In the genomic region with DNA sequence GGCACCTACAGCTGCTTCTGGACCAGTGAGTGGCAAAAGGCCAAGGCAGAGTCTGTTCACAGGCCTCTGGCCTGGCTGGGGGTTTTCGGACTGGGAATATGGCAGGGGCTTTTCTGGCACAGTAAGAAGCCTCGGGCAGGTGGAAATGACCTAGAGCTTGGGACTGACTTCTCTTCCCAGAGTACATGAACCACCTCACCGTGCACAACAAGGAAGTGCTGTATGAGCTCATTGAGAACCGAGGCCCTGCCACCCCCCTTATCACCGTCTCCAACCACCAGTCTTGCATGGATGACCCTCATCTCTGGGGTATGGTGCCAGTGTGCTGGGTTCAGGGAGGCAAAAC, we compare ENCODE assay signal across 8 mouse cellular contexts. TPM values are rescaled to one million over a fixed set of nuclear protein-coding genes. Genes with fewer than 3 reads are reported as not detected.
A peak's percentile ranks its signal among the peaks of the same experiment; 100 is the strongest.
DNase-seq lines count a peak whose midpoint lies in the region; ATAC-seq and TF ChIP-seq lines count a peak whose summit lies in the region.

No protein-coding gene starts in this region.

- H3K79me2 ChIP-seq in MEL (ENCODE audit: control insufficient read depth, insufficient read depth, low read length, poor library complexity) (peaks cover 13% of the 10 kb centered on the region), macrophage (ENCODE audit: inconsistent target) (peaks cover 56% of the 10 kb centered on the region)

- H3K27ac ChIP-seq in heart, embryonic 15.5 days, result peak overlapping the region; percentile 92
- H3K27ac ChIP-seq in MEL (ENCODE audit: control insufficient read depth, low read depth, low read length) (peak overlapping the region; percentile 72), macrophage (peak overlapping the region; percentile 78)

- no peak for TF ChIP-seq RAD21 in MEL (IDR thresholded peaks at IDR 0.05; ENCODE audit: low read depth, low read length)

- ATAC-seq in heart, embryonic 15.5 days (replicated peaks; ENCODE audit: insufficient number of reproducible peaks, insufficient read depth, low FRiP score, low read depth), result no peak
- ATAC-seq in granulocyte monocyte progenitor cell, adult 5-6 weeks (replicated peaks; ENCODE audit: poor library complexity, severe bottlenecking), result 0 out of 2 replicates have a peak, but pooled peaks have one; percentile 5

- H3K36me3 ChIP-seq in heart, embryonic 15.5 days, result no peaks in the 10 kb centered on the region
- H3K36me3 ChIP-seq in MEL (ENCODE audit: control insufficient read depth in 1 of 2, insufficient read depth in 2 of 2, low read length in 2 of 2) (peaks cover 0 to 11% of the 10 kb centered on the region in 2 experiments; a peak in 3 of 4 replicates), macrophage (ENCODE audit: inconsistent target) (no peaks in the 10 kb centered on the region)

- H3K27me3 ChIP-seq in heart, embryonic 15.5 days, result no peaks in the 10 kb centered on the region
- no peaks in the 10 kb centered on the region for H3K27me3 ChIP-seq in MEL (ENCODE audit: control insufficient read depth in 1 of 2, insufficient read depth in 2 of 2, low read length in 2 of 2)

- 23% methylated on average over 5 of the region's 5 CpGs for WGBS in heart, embryonic 15.5 days
- WGBS in macrophage (ENCODE audit: missing documents), result 40% methylated on average over 5 of the region's 5 CpGs

- peak overlapping the region; percentile 78 for H3K4me2 ChIP-seq in heart, embryonic 15.5 days

- no peak for TF ChIP-seq CTCF in MEL (IDR thresholded peaks at IDR 0.05 in 2 of 3, conservative IDR thresholded peaks at IDR 0.05 in 1 of 3; ENCODE audit: control insufficient read depth in 1 of 3, insufficient read depth in 1 of 3, low read depth in 2 of 3, low read length in 3 of 3, poor library complexity in 1 of 3, severe bottlenecking in 1 of 3)

- peaks cover 8% of the 10 kb centered on the region for H3K4me1 ChIP-seq in heart, embryonic 15.5 days (replicated peaks)
- H3K4me1 ChIP-seq in MEL (ENCODE audit: control insufficient read depth in 1 of 2, insufficient read depth in 2 of 2, low read length in 2 of 2), result peaks cover 0 to 11% of the 10 kb centered on the region in 2 experiments; a peak in 2 of 4 replicates

- H3K4me3 ChIP-seq in heart, embryonic 15.5 days, result peak overlapping the region; percentile 64
- H3K4me3 ChIP-seq in MEL (ENCODE audit: control insufficient read depth in 1 of 2, insufficient read depth in 1 of 2, low read depth in 2 of 2, low read length in 2 of 2) (peak overlapping the region; percentile 72 to 76), macrophage (ENCODE audit: inconsistent target) (peak overlapping the region; percentile 58)

- no peak for DNase-seq in heart, postnatal 14 days
- peak; percentile 30 for DNase-seq in MEL (ENCODE audit: low read depth, low spot score)
- no peak for DNase-seq in Muller cell, postnatal 12 days (ENCODE audit: inconsistent ontology term)
- no peak for DNase-seq in layer of hippocampus, adult 9-10 months (ENCODE audit: low spot score)
- no peak for DNase-seq in cerebellum, adult 11 months

- no peaks in the 10 kb centered on the region for H3K9me3 ChIP-seq in heart, embryonic 15.5 days (replicated peaks)
- no peaks in the 10 kb centered on the region for H3K9me3 ChIP-seq in MEL (replicated peaks; ENCODE audit: insufficient read depth, low read length)

- no peak for TF ChIP-seq POLR2A in MEL (IDR thresholded peaks at IDR 0.05; ENCODE audit: control insufficient read depth in 1 of 2, insufficient read depth in 1 of 2, low read depth in 1 of 2, low read length in 2 of 2, poor library complexity in 1 of 2)

- H3K9ac ChIP-seq in heart, embryonic 15.5 days, result peak overlapping the region; percentile 67
- H3K9ac ChIP-seq in MEL (ENCODE audit: control insufficient read depth, low read depth, low read length, poor library complexity, severe bottlenecking), result peak overlapping the region; percentile 86

- intact Hi-C loops in heart, postnatal 14 days (cut with DNase I), result no loop called here

- TF ChIP-seq EP300 in MEL (IDR thresholded peaks at IDR 0.05; ENCODE audit: low read depth in 1 of 2, low read length in 2 of 2), result no peak

TF ChIP-seq in MEL, 35 proteins besides CTCF, POLR2A, EP300 and RAD21:
- TF ChIP-seq ETS1 (IDR thresholded peaks at IDR 0.05; ENCODE audit: low read depth, low read length) (no peak), TBP (IDR thresholded peaks at IDR 0.05; ENCODE audit: low read depth, low read length) (no peak), E2F4 (IDR thresholded peaks at IDR 0.05; ENCODE audit: borderline replicate concordance, low read depth, low read length) (no peak), ELF1 (IDR thresholded peaks at IDR 0.05; ENCODE audit: low read depth, low read length) (peak; percentile 23; the same call in 1 of the 2 replicates), CHD2 (IDR thresholded peaks at IDR 0.05; ENCODE audit: low read length) (no peak)
TF ChIP-seq in MEL: peak in this region for 1.

RNA-seq across cellular contexts. Expression of a gene that starts 0.9 kb away (rescaled TPM):
- polyA plus RNA-seq in heart, embryonic 15.5 days (2015; fragmentation: Nextera tagmentation; extraction: Ambion mirVana), result 14.3 and 17.2 TPM in 2 replicates
- total RNA-seq in heart, postnatal 14 days (2021), result 10 to 100 TPM; 13.2 to 13.3 TPM
- total RNA-seq in MEL (2012; rRNA removed), result 5.0 and 5.6 TPM in 2 replicates
- polyA plus RNA-seq in MEL (2012; ENCODE audit: insufficient read depth in 1 of 2, insufficient read length in 2 of 2, low read depth in 1 of 2, low replicate concordance in 2 of 2, missing spikeins in 1 of 2) (1 to 10 TPM in 1 of 2 experiments, not detected in 1; 9.5 TPM), macrophage (2018) (142 to 185 TPM (median 160 TPM) in 3 replicates)
- total RNA-seq in granulocyte monocyte progenitor cell, adult 5-6 weeks (2014; fragmentation: Nextera tagmentation), result 28.6 and 34.8 TPM in 2 replicates
- 5.0 and 9.1 TPM in 2 replicates for total RNA-seq in granulocyte monocyte progenitor cell, adult 5-6 weeks (2017)
- total RNA-seq in macrophage (2018; cell fraction: chromatin; rRNA removed), result 100 to 1,000 TPM in 22 of 26 experiments, 10 to 100 TPM in 4; 60.1 to 434 (median 170) TPM
- 100 to 1,000 TPM in 14 of 26 experiments, 10 to 100 TPM in 12; 66.9 to 209 (median 135) TPM for total RNA-seq in macrophage (2018; cell fraction: cytosol; rRNA removed)
- 100 to 1,000 TPM in 25 of 26 experiments, 10 to 100 TPM in 1; 63.1 to 361 (median 189) TPM for total RNA-seq in macrophage (2018; cell fraction: nucleus; rRNA removed)

RNA-seq across cellular contexts. Expression of a gene that starts 1.4 kb away (rescaled TPM):
- 70.3 and 76.6 TPM in 2 replicates for polyA plus RNA-seq in heart, embryonic 15.5 days (2015; fragmentation: Nextera tagmentation; extraction: Ambion mirVana)
- 10 to 100 TPM; 39.0 to 42.9 TPM for total RNA-seq in heart, postnatal 14 days (2021)
- 26.1 and 28.0 TPM in 2 replicates for total RNA-seq in MEL (2012; rRNA removed)
- polyA plus RNA-seq in MEL (2012; ENCODE audit: insufficient read depth in 1 of 2, insufficient read length in 2 of 2, low read depth in 1 of 2, low replicate concordance in 2 of 2, missing spikeins in 1 of 2), result 10 to 100 TPM in 1 of 2 experiments, not detected in 1; 34.1 TPM
- 29.2 and 47.6 TPM in 2 replicates for total RNA-seq in granulocyte monocyte progenitor cell, adult 5-6 weeks (2014; fragmentation: Nextera tagmentation)
- total RNA-seq in granulocyte monocyte progenitor cell, adult 5-6 weeks (2017), result 30.8 and 41.0 TPM in 2 replicates
- 100 to 1,000 TPM; 104 to 317 (median 236) TPM for total RNA-seq in macrophage (2018; cell fraction: chromatin; rRNA removed)
- total RNA-seq in macrophage (2018; cell fraction: cytosol; rRNA removed), result 10 to 100 TPM; 25.9 to 47.8 (median 34.0) TPM
- total RNA-seq in macrophage (2018; cell fraction: nucleus; rRNA removed), result 100 to 1,000 TPM in 17 of 26 experiments, 10 to 100 TPM in 9; 72.1 to 202 (median 116) TPM
- polyA plus RNA-seq in macrophage (2018), result 20.9 to 53.4 TPM (median 35.7 TPM) in 3 replicates

RNA-seq across cellular contexts. Expression of a gene that starts 12.5 kb away (rescaled TPM):
- polyA plus RNA-seq in heart, embryonic 15.5 days (2015; fragmentation: Nextera tagmentation; extraction: Ambion mirVana), result 413 and 447 TPM in 2 replicates
- total RNA-seq in heart, postnatal 14 days (2021), result 100 to 1,000 TPM; 153 to 191 TPM
- total RNA-seq in MEL (2012; rRNA removed), result 3,229 and 3,230 TPM in 2 replicates
- polyA plus RNA-seq in MEL (2012; ENCODE audit: insufficient read depth in 1 of 2, insufficient read length in 2 of 2, low read depth in 1 of 2, low replicate concordance in 2 of 2, missing spikeins in 1 of 2) (100 to 1,000 TPM in 1 of 2 experiments, not detected in 1; 232 TPM), macrophage (2018) (1,104 to 3,117 TPM (median 2,186 TPM) in 3 replicates)
- total RNA-seq in granulocyte monocyte progenitor cell, adult 5-6 weeks (2014; fragmentation: Nextera tagmentation), result 5,642 and 5,847 TPM in 2 replicates
- 1,448 and 1,548 TPM in 2 replicates for total RNA-seq in granulocyte monocyte progenitor cell, adult 5-6 weeks (2017)
- total RNA-seq in macrophage (2018; cell fraction: chromatin; rRNA removed), result 100 to 1,000 TPM; 240 to 849 (median 429) TPM
- total RNA-seq in macrophage (2018; cell fraction: cytosol; rRNA removed), result 1,000 to 10,000 TPM in 25 of 26 experiments, 100 to 1,000 TPM in 1; 953 to 2,648 (median 1,502) TPM
- total RNA-seq in macrophage (2018; cell fraction: nucleus; rRNA removed), result 100 to 1,000 TPM; 320 to 785 (median 447) TPM

RNA-seq across cellular contexts. Expression of a gene that starts 13.8 kb away (rescaled TPM):
- polyA plus RNA-seq in heart, embryonic 15.5 days (2015; fragmentation: Nextera tagmentation; extraction: Ambion mirVana), result 109 and 128 TPM in 2 replicates
- total RNA-seq in heart, postnatal 14 days (2021), result 100 to 1,000 TPM; 122 TPM
- total RNA-seq in MEL (2012; rRNA removed), result 31.7 and 41.6 TPM in 2 replicates
- polyA plus RNA-seq in MEL (2012; ENCODE audit: insufficient read depth in 1 of 2, insufficient read length in 2 of 2, low read depth in 1 of 2, low replicate concordance in 2 of 2, missing spikeins in 1 of 2) (100 to 1,000 TPM in 1 of 2 experiments, 10 to 100 TPM in 1; 75.5 to 355 TPM), macrophage (2018) (423 to 572 TPM (median 484 TPM) in 3 replicates)
- total RNA-seq in granulocyte monocyte progenitor cell, adult 5-6 weeks (2014; fragmentation: Nextera tagmentation), result 109 and 114 TPM in 2 replicates
- 127 and 132 TPM in 2 replicates for total RNA-seq in granulocyte monocyte progenitor cell, adult 5-6 weeks (2017)
- 100 to 1,000 TPM; 140 to 359 (median 189) TPM for total RNA-seq in macrophage (2018; cell fraction: chromatin; rRNA removed)
- total RNA-seq in macrophage (2018; cell fraction: cytosol; rRNA removed), result 100 to 1,000 TPM; 265 to 543 (median 382) TPM
- total RNA-seq in macrophage (2018; cell fraction: nucleus; rRNA removed), result 100 to 1,000 TPM; 169 to 893 (median 538) TPM

RNA-seq across cellular contexts. Expression of a gene that starts 21.7 kb away (rescaled TPM):
- polyA plus RNA-seq in heart, embryonic 15.5 days (2015; fragmentation: Nextera tagmentation; extraction: Ambion mirVana), result 134 and 163 TPM in 2 replicates
- total RNA-seq in heart, postnatal 14 days (2021), result 10 to 100 TPM; 77.6 to 90.8 TPM
- 5.2 and 6.4 TPM in 2 replicates for total RNA-seq in MEL (2012; rRNA removed)
- 10 to 100 TPM in 1 of 2 experiments, not detected in 1; 24.5 TPM for polyA plus RNA-seq in MEL (2012; ENCODE audit: insufficient read depth in 1 of 2, insufficient read length in 2 of 2, low read depth in 1 of 2, low replicate concordance in 2 of 2, missing spikeins in 1 of 2)
- total RNA-seq in granulocyte monocyte progenitor cell, adult 5-6 weeks (2014; fragmentation: Nextera tagmentation), result 70.7 and 101 TPM in 2 replicates
- 15.4 and 20.4 TPM in 2 replicates for total RNA-seq in granulocyte monocyte progenitor cell, adult 5-6 weeks (2017)
- total RNA-seq in macrophage (2018; cell fraction: chromatin; rRNA removed), result 100 to 1,000 TPM; 203 to 511 (median 413) TPM
- total RNA-seq in macrophage (2018; cell fraction: cytosol; rRNA removed), result 10 to 100 TPM; 33.9 to 70.2 (median 44.3) TPM
- 100 to 1,000 TPM; 189 to 669 (median 375) TPM for total RNA-seq in macrophage (2018; cell fraction: nucleus; rRNA removed)
- polyA plus RNA-seq in macrophage (2018), result 40.7 to 86.1 TPM (median 74.6 TPM) in 3 replicates

Comparison
In these comparisons a context has a peak if more than half of its experiments do, and no peak if none do; other contexts are left out.
1. RNA of a gene that starts 12.5 kb away (total RNA-seq): 1,448 to 5,847 TPM in granulocyte monocyte progenitor cell, adult 5-6 weeks and 3,229 to 3,230 TPM in MEL; 153 to 191 TPM in heart, postnatal 14 days; every median in the first group is over 4 times any median in the second.
2. Peak in every context shown above with its lines, with median percentiles within 50 percentile points of each other: H3K27ac ChIP-seq and H3K4me3 ChIP-seq.